Mouse (Mus musculus): ENCODE measurements around the gene Gm21985. TPM values are rescaled to one million over a fixed set of nuclear protein-coding genes. Genes with fewer than 3 reads are reported as not detected.

Gene Gm21985
- polyA plus RNA-seq, 1 experiment, result not detected

DNA sequence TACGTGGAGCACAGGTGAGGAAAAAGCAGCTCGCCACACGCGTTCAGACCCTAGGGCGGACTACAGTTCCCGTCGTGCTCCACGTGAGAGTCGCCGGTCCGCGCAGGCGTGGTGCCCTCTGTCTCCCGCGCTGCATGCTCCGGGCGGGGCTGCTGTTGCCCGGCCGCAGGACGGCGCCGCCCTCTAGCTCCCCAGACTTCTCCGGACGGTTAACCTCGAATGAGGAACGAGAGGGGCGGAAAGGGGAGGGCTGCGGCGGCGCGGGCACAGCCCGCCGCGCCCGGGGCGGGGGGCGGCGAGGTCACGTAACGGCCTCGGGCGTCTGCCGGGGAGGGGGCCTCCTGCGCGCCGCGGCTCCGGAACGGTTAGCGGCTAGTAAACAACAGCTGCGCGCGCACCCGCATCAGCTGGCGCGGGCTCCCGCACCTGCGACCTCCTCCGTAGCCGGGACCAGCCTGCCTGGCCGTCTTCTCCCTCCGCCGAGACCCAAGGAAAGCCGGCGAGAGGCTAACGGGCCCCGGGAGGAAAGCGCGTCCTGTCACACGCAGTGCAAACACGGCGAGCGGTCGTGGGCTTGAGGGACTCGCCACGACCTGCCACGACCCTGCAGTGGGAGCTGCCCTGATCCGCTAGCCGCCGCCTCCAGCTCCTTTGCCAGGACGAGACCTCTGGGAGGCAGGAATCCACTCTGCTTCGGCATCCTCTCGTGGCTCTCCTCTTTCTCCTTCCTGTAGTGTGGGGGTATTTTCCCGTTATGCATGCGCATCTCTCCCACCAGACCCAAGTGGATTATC lies 469 bp upstream of the Gm21985 start, which contains the start of gene Slc12a6:
Gene Slc12a6 (plus strand): TSS at position 378 of the 794 bp plus-strand sequence.
- H3K4me1 ChIP-seq (ENCODE audit: control insufficient read depth, insufficient read depth, insufficient read length, low read length), result peaks cover 4% of the 10 kb centered on the region; the same call in 1 of the 2 replicates
- H3K4me3 ChIP-seq (ENCODE audit: low read depth, low read length), result peak within 1 kb of the TSS; percentile 97
- no peaks in the 10 kb centered on the region for H3K36me3 ChIP-seq (ENCODE audit: control insufficient read depth, insufficient read depth, low read length)
- H3K27me3 ChIP-seq (ENCODE audit: control insufficient read depth, insufficient read depth, low read length), result no peaks in the 10 kb centered on the region
- under 1% methylated on average over 85 of the region's 85 CpGs for WGBS
- TF ChIP-seq CTCF (IDR thresholded peaks at IDR 0.05; ENCODE audit: extremely low read depth, insufficient read length, insufficient replicate concordance, low read depth, low read length), result no peak
- peak; percentile 22; the same call in 1 of the 2 replicates for TF ChIP-seq POLR2A (IDR thresholded peaks at IDR 0.05; ENCODE audit: low read depth, low read length)
- H3K27ac ChIP-seq (ENCODE audit: insufficient read depth, low read depth, low read length), result peak within 1 kb of the TSS; percentile 80

DNA sequence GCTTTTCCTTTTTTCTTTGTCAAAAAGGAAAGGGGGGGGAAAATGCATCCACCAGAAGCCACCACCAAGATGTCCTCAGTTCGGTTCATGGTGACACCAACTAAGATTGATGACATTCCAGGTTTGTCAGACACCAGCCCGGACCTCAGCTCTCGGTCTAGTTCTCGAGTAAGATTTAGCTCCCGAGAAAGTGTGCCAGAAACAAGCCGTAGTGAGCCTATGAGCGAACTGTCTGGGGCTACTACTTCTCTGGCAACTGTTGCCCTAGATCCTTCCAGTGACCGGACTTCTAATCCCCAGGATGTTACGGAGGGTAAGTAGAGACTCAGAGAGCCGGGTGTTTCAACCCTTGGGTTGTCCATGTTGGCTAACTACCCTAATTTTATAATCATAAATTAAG lies 666 bp downstream of the Gm21985 start:
- H3K27me3 ChIP-seq (ENCODE audit: control insufficient read depth, insufficient read depth, low read length), result no peaks in the 10 kb centered on the region
- TF ChIP-seq CTCF (IDR thresholded peaks at IDR 0.05; ENCODE audit: extremely low read depth, insufficient read length, insufficient replicate concordance, low read depth, low read length) (no peak), POLR2A (IDR thresholded peaks at IDR 0.05; ENCODE audit: low read depth, low read length) (no peak)
- peak overlapping the region; percentile 47 for H3K4me3 ChIP-seq (ENCODE audit: low read depth, low read length)
- H3K36me3 ChIP-seq (ENCODE audit: control insufficient read depth, insufficient read depth, low read length), result no peaks in the 10 kb centered on the region; the same call in 1 of the 2 replicates
- H3K27ac ChIP-seq (ENCODE audit: insufficient read depth, low read depth, low read length), result peak overlapping the region; percentile 35
- peaks cover 4% of the 10 kb centered on the region; the same call in 1 of the 2 replicates for H3K4me1 ChIP-seq (ENCODE audit: control insufficient read depth, insufficient read depth, insufficient read length, low read length)
- WGBS, result 39% methylated on average over 10 of the region's 10 CpGs

DNA sequence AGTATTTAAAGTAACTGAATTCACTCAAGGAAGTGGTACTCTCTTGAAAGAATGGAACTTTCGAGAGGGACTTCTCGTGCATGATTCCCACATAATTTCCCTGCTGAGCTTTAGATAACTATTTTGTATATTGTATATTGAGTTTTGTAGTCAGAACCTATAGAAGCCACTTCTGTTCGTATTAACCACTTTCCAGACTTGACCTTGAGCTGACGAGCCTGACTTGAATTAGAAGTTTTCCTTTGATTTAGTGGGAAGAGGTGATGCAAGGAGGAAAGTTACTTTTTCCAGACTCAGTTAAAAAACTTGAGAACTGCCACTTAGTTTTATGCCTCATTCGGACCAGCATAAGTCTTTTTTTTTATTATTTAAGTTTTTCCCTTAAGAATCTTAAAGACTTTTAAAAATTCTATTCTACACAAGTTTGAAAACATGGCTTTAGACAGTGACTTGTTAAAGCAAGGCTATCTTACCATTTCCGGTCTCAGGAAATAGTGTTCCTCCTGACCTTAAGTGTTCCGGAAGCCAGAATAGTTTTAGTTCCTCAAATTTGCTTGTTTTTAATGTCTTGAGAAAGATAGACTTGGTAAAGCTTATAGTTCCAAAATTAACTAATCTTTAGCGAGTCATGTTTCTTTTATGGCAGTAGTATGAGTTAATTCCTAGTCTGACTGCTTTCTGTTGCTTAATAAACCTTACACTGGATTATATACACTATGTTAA lies 1.6 kb downstream of the Gm21985 start:
- Histone ChIP-seq H3K36me3 (ENCODE audit: control insufficient read depth, insufficient read depth, low read length) (no peaks in the 10 kb centered on the region; the same call in 1 of the 2 replicates), H3K27me3 (ENCODE audit: control insufficient read depth, insufficient read depth, low read length) (no peaks in the 10 kb centered on the region), H3K4me1 (ENCODE audit: control insufficient read depth, insufficient read depth, insufficient read length, low read length) (peaks cover 4% of the 10 kb centered on the region; the same call in 1 of the 2 replicates), H3K27ac (ENCODE audit: insufficient read depth, low read depth, low read length) (no peak overlapping the region), H3K4me3 (ENCODE audit: low read depth, low read length) (no peak overlapping the region)
- TF ChIP-seq POLR2A (IDR thresholded peaks at IDR 0.05; ENCODE audit: low read depth, low read length), result no peak
- TF ChIP-seq CTCF (IDR thresholded peaks at IDR 0.05; ENCODE audit: extremely low read depth, insufficient read length, insufficient replicate concordance, low read depth, low read length), result no peak
- 64% methylated on average over 8 of the region's 8 CpGs for WGBS

DNA sequence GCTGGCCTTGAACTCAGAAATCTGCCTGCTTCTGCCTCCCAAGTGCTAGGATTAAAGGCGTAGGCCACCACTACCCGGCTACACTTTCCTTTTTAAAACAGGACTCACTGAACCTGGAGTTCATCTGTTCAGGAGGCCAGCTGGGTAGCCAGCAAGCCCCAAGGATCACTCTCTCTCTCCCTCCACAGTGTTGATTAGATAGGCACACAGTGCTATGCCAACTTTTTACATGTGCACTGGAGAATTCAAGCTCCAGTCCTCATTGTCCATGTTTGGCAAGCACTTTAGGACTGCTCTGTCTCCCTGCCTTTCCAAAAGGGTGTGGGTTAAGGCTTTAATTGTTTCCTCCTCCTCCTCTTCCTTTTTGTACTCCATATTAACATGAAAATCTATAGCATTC lies 3.9 kb downstream of the Gm21985 start:
- H3K27me3 ChIP-seq (ENCODE audit: control insufficient read depth, insufficient read depth, low read length), result no peaks in the 10 kb centered on the region
- 64% methylated on average over 2 of the region's 2 CpGs for WGBS
- TF ChIP-seq CTCF (IDR thresholded peaks at IDR 0.05; ENCODE audit: extremely low read depth, insufficient read length, insufficient replicate concordance, low read depth, low read length), result no peak
- no peak for TF ChIP-seq POLR2A (IDR thresholded peaks at IDR 0.05; ENCODE audit: low read depth, low read length)
- no peak overlapping the region for H3K4me3 ChIP-seq (ENCODE audit: low read depth, low read length)
- no peak overlapping the region for H3K27ac ChIP-seq (ENCODE audit: insufficient read depth, low read depth, low read length)
- peaks cover 2% of the 10 kb centered on the region; the same call in 1 of the 2 replicates for H3K36me3 ChIP-seq (ENCODE audit: control insufficient read depth, insufficient read depth, low read length)
- H3K4me1 ChIP-seq (ENCODE audit: control insufficient read depth, insufficient read depth, insufficient read length, low read length), result peaks cover 8% of the 10 kb centered on the region; the same call in 1 of the 2 replicates

DNA sequence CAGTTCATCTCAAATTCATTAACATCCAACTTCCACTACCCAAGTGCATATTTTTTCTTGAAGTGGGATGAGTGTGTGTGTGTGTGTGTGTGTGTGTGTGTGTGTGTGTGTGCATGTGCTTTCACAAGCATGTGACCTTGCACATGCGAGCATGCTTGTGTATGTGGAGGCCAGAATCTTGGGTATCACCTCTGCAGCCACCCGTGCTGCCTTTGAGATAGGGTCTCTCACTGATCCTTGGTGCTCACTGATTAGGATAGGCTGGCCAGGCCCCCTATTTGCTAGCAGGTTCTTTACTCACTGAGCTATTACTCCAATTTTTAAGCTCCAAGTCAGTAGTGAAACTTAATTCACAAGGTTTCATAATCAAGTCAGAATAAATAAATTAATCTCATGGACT lies 6.8 kb downstream of the Gm21985 start:
- H3K27ac ChIP-seq (ENCODE audit: insufficient read depth, low read depth, low read length), result no peak overlapping the region
- 92% methylated on average over 2 of the region's 2 CpGs for WGBS
- no peak overlapping the region for H3K4me3 ChIP-seq (ENCODE audit: low read depth, low read length)
- TF ChIP-seq POLR2A (IDR thresholded peaks at IDR 0.05; ENCODE audit: low read depth, low read length) (no peak), CTCF (IDR thresholded peaks at IDR 0.05; ENCODE audit: extremely low read depth, insufficient read length, insufficient replicate concordance, low read depth, low read length) (no peak)
- H3K4me1 ChIP-seq (ENCODE audit: control insufficient read depth, insufficient read depth, insufficient read length, low read length), result peaks cover 11% of the 10 kb centered on the region; the same call in 1 of the 2 replicates
- H3K36me3 ChIP-seq (ENCODE audit: control insufficient read depth, insufficient read depth, low read length), result peaks cover 2% of the 10 kb centered on the region; the same call in 1 of the 2 replicates
- no peaks in the 10 kb centered on the region for H3K27me3 ChIP-seq (ENCODE audit: control insufficient read depth, insufficient read depth, low read length)

DNA sequence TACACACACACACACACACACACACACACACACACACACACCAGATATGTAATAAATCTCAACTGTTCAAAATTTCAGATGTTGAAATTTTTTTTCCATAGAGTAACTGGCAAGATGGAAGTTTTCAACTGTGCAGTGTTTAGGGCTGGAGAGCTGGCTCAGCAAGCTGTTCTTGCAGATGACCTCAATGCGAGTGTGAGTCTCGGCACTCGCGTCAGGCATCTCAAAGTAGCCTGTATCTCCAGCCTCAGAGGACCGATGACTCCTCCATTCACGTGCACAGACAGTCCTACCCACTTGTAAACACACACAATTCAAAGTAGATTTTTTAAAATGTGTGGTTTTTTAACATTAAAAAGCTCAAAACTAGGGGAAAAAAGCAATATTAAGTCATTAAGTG lies 7.4 kb downstream of the Gm21985 start:
- 83% methylated on average over 6 of the region's 6 CpGs for WGBS
- Histone ChIP-seq H3K27ac (ENCODE audit: insufficient read depth, low read depth, low read length) (no peak overlapping the region), H3K4me1 (ENCODE audit: control insufficient read depth, insufficient read depth, insufficient read length, low read length) (peaks cover 11% of the 10 kb centered on the region; the same call in 1 of the 2 replicates), H3K36me3 (ENCODE audit: control insufficient read depth, insufficient read depth, low read length) (peaks cover 2% of the 10 kb centered on the region; the same call in 1 of the 2 replicates), H3K4me3 (ENCODE audit: low read depth, low read length) (no peak overlapping the region), H3K27me3 (ENCODE audit: control insufficient read depth, insufficient read depth, low read length) (no peaks in the 10 kb centered on the region)
- TF ChIP-seq POLR2A (IDR thresholded peaks at IDR 0.05; ENCODE audit: low read depth, low read length), result no peak
- TF ChIP-seq CTCF (IDR thresholded peaks at IDR 0.05; ENCODE audit: extremely low read depth, insufficient read length, insufficient replicate concordance, low read depth, low read length), result no peak
